Mouse (Mus musculus) CD4-positive naive resting alpha-beta T cell, adult 76 days (primary cell): ENCODE measurements around the gene Zfp105. TPM values are rescaled to one million over a fixed set of nuclear protein-coding genes. Genes with fewer than 3 reads are reported as not detected.

ENCODE experiments used
- total RNA-seq: library from RNA; stranded (reverse); gene quantifications from one replicate; pipeline ENCODE4 v1.2.4, GENCODE M21; 2023

The Zfp105 gene
- not detected for total RNA-seq

GRCm38 (mm10) chr9:122922936-122923381 is at the start of gene Zfp105:
Gene Zfp105 (plus strand): TSS chr9:122923072.

GRCm38 (mm10) chr9:122885385-122885784 is 37.5 kb upstream of the Zfp105 start, which contains the start of gene Zkscan7:
Gene Zkscan7 (plus strand): TSS chr9:122885685.

GRCm38 (mm10) chr9:122950643-122951475 is 28.0 kb downstream of the Zfp105 start, which contains the start of the genes 1110059G10Rik and Kif15:
Gene 1110059G10Rik (minus strand): TSS chr9:122951000.
Gene Kif15 (plus strand): TSS chr9:122951046.

Other genes starting within 250 kb of the Zfp105 start
- gene Topaz1, start 175.7 kb upstream of the Zfp105 start, total RNA-seq, result not detected
- gene Tcaim, start 117.5 kb upstream of the Zfp105 start, total RNA-seq, result 14.2 TPM
- not detected for gene Gm35549, start 79.0 kb upstream of the Zfp105 start, total RNA-seq
- gene Zfp445, start 57.1 kb upstream of the Zfp105 start, total RNA-seq, result 134 TPM
- 3.7 TPM for gene Zkscan7, start 37.4 kb upstream of the Zfp105 start, total RNA-seq
- 44.4 TPM for gene 1110059G10Rik, start 27.9 kb downstream of the Zfp105 start, total RNA-seq
- 4.4 TPM for gene Kif15, start 28.0 kb downstream of the Zfp105 start, total RNA-seq
- 20.8 TPM for gene Tmem42, start 98.3 kb downstream of the Zfp105 start, total RNA-seq
- gene Tgm4, start 111.7 kb downstream of the Zfp105 start, total RNA-seq, result 0.76 TPM
- 47.6 TPM for gene Zdhhc3, start 190.1 kb downstream of the Zfp105 start, total RNA-seq
- gene Exosc7, start 190.1 kb downstream of the Zfp105 start, total RNA-seq, result 53.2 TPM
- 0.59 TPM for gene Clec3b, start 227.9 kb downstream of the Zfp105 start, total RNA-seq